Mouse (Mus musculus): Measurements from ENCODE around the gene Grk3.

The Grk3 gene

GRCm38 (mm10) chr5:112932878-112933567 lies 82.6 kb downstream of the Grk3 start:
- no peak for DNase-seq

- DNase-seq, result no peak
Measured at GRCm38 (mm10) chr5:112931901-112932300, 83.7 kb downstream of the Grk3 start.

- DNase-seq, result no peak
Measured at GRCm38 (mm10) chr5:112928201-112928881, 87.2 kb downstream of the Grk3 start.

- DNase-seq, result no peak
Measured at GRCm38 (mm10) chr5:112925422-112925821, 90.2 kb downstream of the Grk3 start.

- DNase-seq, result no peak
Measured at GRCm38 (mm10) chr5:112924806-112925205, 90.8 kb downstream of the Grk3 start.

GRCm38 (mm10) chr5:112923841-112924240 lies 91.8 kb downstream of the Grk3 start:
- DNase-seq, result no peak

- DNase-seq, result no peak
Measured at GRCm38 (mm10) chr5:112921914-112922313, 93.7 kb downstream of the Grk3 start.

GRCm38 (mm10) chr5:112910381-112910780 lies 105.2 kb downstream of the Grk3 start:
- DNase-seq, result no peak

GRCm38 (mm10) chr5:112908169-112908614 lies 107.4 kb downstream of the Grk3 start:
- no peak for DNase-seq

GRCm38 (mm10) chr5:112907504-112907903 lies 108.1 kb downstream of the Grk3 start:
- DNase-seq, result no peak

GRCm38 (mm10) chr5:112895674-112896654 lies 119.6 kb downstream of the Grk3 start, which contains the start of gene Myo18b:
Gene Myo18b, minus strand, starts transcription at chr5:112896362.
- DNase-seq, result no peak

GRCm38 (mm10) chr5:112893462-112894060 lies 122.0 kb downstream of the Grk3 start:
- no peak for DNase-seq

GRCm38 (mm10) chr5:112892411-112892810 lies 123.2 kb downstream of the Grk3 start:
- no peak for DNase-seq

- DNase-seq, result no peak
Measured at GRCm38 (mm10) chr5:112888651-112889050, 126.9 kb downstream of the Grk3 start.

GRCm38 (mm10) chr5:112886687-112887491 lies 128.7 kb downstream of the Grk3 start:
- no peak for DNase-seq

- DNase-seq, result no peak
Measured at GRCm38 (mm10) chr5:112877391-112878115, 138.0 kb downstream of the Grk3 start.

- peak; percentile 39 to 41 for DNase-seq
Measured at GRCm38 (mm10) chr5:112876846-112877390, 138.7 kb downstream of the Grk3 start.

GRCm38 (mm10) chr5:112872999-112873398 lies 142.6 kb downstream of the Grk3 start:
- DNase-seq, result no peak

GRCm38 (mm10) chr5:112870729-112871128 lies 144.9 kb downstream of the Grk3 start:
- DNase-seq, result peak; percentile 70 to 74

- no peak for DNase-seq
Measured at GRCm38 (mm10) chr5:112868620-112869019, 147.0 kb downstream of the Grk3 start.

All from B cell, adult 2 months (primary cell).